Mouse (Mus musculus) midbrain, embryonic 16.5 days (tissue): ENCODE measurements around the gene Cep128. TPM values are rescaled to one million over a fixed set of nuclear protein-coding genes. Genes with fewer than 3 reads are reported as not detected.

Source experiments
- ATAC-seq: fragments of 200-750 bp; cut with Nextera tagmentation; 2 replicates; pipeline ENCODE4 v1.8.0; 2017; ENCODE audit warnings: moderate TSS enrichment
- H3K27ac ChIP-seq: fragments of 300-500 bp; sonication (generic); 2 replicates; pipeline ENCODE4 v1.5.1; 2014; ENCODE audit warnings: mild to moderate bottlenecking, low read length, mixed read lengths
- H3K27me3 ChIP-seq: fragments of 300-500 bp; sonication (generic); 2 replicates; pipeline ENCODE4 v1.6.1; 2014; ENCODE audit warnings: low read depth, low read length, mixed read lengths; ENCODE audit not compliant: control insufficient read depth, insufficient read depth
- H3K36me3 ChIP-seq: fragments of 300-500 bp; sonication (generic); 2 replicates; pipeline ENCODE4 v1.6.1; 2014; ENCODE audit warnings: mild to moderate bottlenecking, low read length, moderate library complexity, mixed read lengths; ENCODE audit not compliant: control insufficient read depth, insufficient read depth
- H3K4me1 ChIP-seq: fragments of 300-500 bp; sonication (generic); 2 replicates; pipeline ENCODE4 v1.6.1; 2014; ENCODE audit warnings: mild to moderate bottlenecking, low read length, mixed read lengths; ENCODE audit not compliant: control insufficient read depth, insufficient read depth
- H3K4me2 ChIP-seq: fragments of 300-500 bp; sonication (generic); 2 replicates; pipeline ENCODE4 v1.6.1; 2014; ENCODE audit warnings: mild to moderate bottlenecking, low read length, mixed read lengths
- H3K4me3 ChIP-seq: fragments of 300-500 bp; sonication (generic); 2 replicates; pipeline ENCODE4 v1.5.1; 2014; ENCODE audit warnings: low read depth, mild to moderate bottlenecking, low read length, moderate library complexity, mixed read lengths
- H3K9ac ChIP-seq: fragments of 300-500 bp; sonication (generic); 2 replicates; pipeline ENCODE4 v1.6.1; 2014; ENCODE audit warnings: low read depth, low read length, mixed read lengths
- H3K9me3 ChIP-seq: fragments of 300-500 bp; sonication (generic); replicated peaks from 2 replicates; pipeline ENCODE4 v1.6.1; 2014; ENCODE audit warnings: mild to moderate bottlenecking, low read length, mixed read lengths; ENCODE audit not compliant: control insufficient read depth, poor library complexity, severe bottlenecking
- WGBS: fragments of 180-500 bp; shearing (Covaris S2); extraction: QIAGEN DNeasy Blood & Tissue Kit; methylation state at CpG from one replicate; pipeline ENCODE4 v1.1.7; 2014; 5-methylcytosine and 5-hydroxymethylcytosine counted together
- polyA plus RNA-seq: library from polyadenylated mRNA; unstranded; fragments of >200 nt; fragmentation: Nextera tagmentation; extraction: Ambion mirVana; gene quantifications from 2 replicates; pipeline ENCODE4 v1.2.1, GENCODE M21; 2015

Cep128 gene
- polyA plus RNA-seq, 1 experiment from 2014 or later, result 3.6 TPM

- Histone ChIP-seq H3K9ac (no peak overlapping the region), H3K4me3 (no peak overlapping the region), H3K27me3 (no peaks in the 10 kb centered on the region), H3K27ac (no peak overlapping the region; the same call in 1 of the 2 replicates), H3K36me3 (no peaks in the 10 kb centered on the region), H3K9me3 (no peaks in the 10 kb centered on the region), H3K4me2 (no peak overlapping the region), H3K4me1 (no peaks in the 10 kb centered on the region)
- no peak for ATAC-seq
- WGBS, result 52% methylated on average over 2 of the region's 2 CpGs
Observed at GRCm38 (mm10) chr12:91067083-91067441, 317.1 kb downstream of the Cep128 start.

- WGBS, result 27% methylated on average over 5 of the region's 5 CpGs
- H3K27ac ChIP-seq, result no peak overlapping the region; the same call in 1 of the 2 replicates
- peak; percentile 86 for ATAC-seq
Observed at GRCm38 (mm10) chr12:91066286-91067082, 317.7 kb downstream of the Cep128 start.

GRCm38 (mm10) chr12:91065423-91065822 is 318.8 kb downstream of the Cep128 start:
- 68% methylated on average over 3 of the region's 3 CpGs for WGBS
- no peak for ATAC-seq
- Histone ChIP-seq H3K4me1 (no peaks in the 10 kb centered on the region), H3K27me3 (no peaks in the 10 kb centered on the region), H3K9me3 (no peaks in the 10 kb centered on the region), H3K4me3 (no peak overlapping the region), H3K4me2 (no peak overlapping the region), H3K9ac (no peak overlapping the region), H3K36me3 (no peaks in the 10 kb centered on the region), H3K27ac (no peak overlapping the region)

More at GRCm38 (mm10) chr12:91066286-91067082, 317.7 kb downstream of the Cep128 start:
- Histone ChIP-seq H3K4me2 (no peak overlapping the region), H3K9me3 (no peaks in the 10 kb centered on the region), H3K9ac (no peak overlapping the region), H3K4me1 (no peaks in the 10 kb centered on the region), H3K36me3 (no peaks in the 10 kb centered on the region), H3K4me3 (no peak overlapping the region), H3K27me3 (no peaks in the 10 kb centered on the region)

GRCm38 (mm10) chr12:91064368-91064999 is 319.7 kb downstream of the Cep128 start:
- Histone ChIP-seq H3K36me3 (no peaks in the 10 kb centered on the region), H3K9ac (no peak overlapping the region), H3K4me2 (no peak overlapping the region), H3K27ac (no peak overlapping the region), H3K4me3 (no peak overlapping the region), H3K27me3 (no peaks in the 10 kb centered on the region), H3K4me1 (no peaks in the 10 kb centered on the region), H3K9me3 (no peaks in the 10 kb centered on the region)
- no peak for ATAC-seq

GRCm38 (mm10) chr12:91063337-91064015 is 320.7 kb downstream of the Cep128 start:
- Histone ChIP-seq H3K4me3 (no peak overlapping the region), H3K9me3 (no peaks in the 10 kb centered on the region), H3K27ac (no peak overlapping the region), H3K27me3 (no peaks in the 10 kb centered on the region), H3K9ac (no peak overlapping the region), H3K4me2 (no peak overlapping the region), H3K36me3 (no peaks in the 10 kb centered on the region), H3K4me1 (no peaks in the 10 kb centered on the region)
- WGBS, result 76% methylated on average over 4 of the region's 4 CpGs
- no peak for ATAC-seq

DNA sequence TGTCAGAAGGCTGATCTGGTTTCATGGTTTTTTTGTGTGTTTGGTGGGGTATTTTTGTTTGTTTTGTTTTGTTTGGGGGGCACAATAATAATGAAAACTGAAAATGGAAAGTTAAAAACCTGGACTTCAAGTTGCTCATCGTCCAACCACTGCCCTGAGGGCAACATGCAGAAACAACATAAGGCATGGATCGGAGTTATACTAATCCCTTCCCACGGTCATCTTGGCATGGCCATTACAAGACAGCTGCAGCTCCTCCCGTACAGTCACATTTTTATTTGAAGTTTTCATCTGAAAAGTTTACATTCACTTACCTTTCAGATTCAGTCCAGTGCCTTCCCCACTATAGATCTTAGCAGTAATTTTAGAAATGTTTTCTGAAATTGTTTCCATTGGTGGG is 321.5 kb downstream of the Cep128 start:
- Histone ChIP-seq H3K27ac (no peak overlapping the region), H3K4me1 (no peaks in the 10 kb centered on the region), H3K4me3 (no peak overlapping the region), H3K9me3 (no peaks in the 10 kb centered on the region), H3K27me3 (no peaks in the 10 kb centered on the region), H3K36me3 (no peaks in the 10 kb centered on the region), H3K4me2 (no peak overlapping the region), H3K9ac (no peak overlapping the region)
- 59% methylated on average over 4 of the region's 4 CpGs for WGBS
- ATAC-seq, result no peak

DNA sequence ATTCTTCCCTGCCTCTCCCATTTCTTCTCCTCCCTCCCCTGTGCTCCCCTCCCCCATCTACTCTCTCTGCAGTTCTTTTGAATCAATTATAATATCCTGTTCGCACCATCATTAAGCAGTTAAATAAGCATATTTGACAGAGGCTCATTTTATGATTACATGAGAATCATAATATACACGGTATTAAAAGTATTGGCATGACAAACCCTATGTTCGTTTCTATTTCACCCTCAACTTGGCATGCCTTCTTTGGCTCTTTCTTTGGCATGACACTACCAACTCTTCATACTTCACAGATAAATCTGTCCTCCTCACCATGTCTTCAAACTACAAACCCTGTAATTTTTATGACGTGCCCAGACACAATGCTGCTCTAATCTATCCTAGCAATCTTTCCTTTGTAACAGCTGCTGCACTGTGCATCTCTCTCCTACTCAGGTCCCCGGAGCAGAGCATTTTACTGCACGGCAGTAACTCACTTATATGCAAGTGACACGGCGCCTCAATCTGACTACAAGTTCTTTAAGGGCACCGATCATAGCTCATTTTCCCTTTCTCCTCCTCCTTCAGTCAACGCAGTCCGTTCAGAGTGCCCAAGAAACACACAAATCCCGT is 324.4 kb downstream of the Cep128 start:
- Histone ChIP-seq H3K4me2 (no peak overlapping the region), H3K27me3 (no peaks in the 10 kb centered on the region), H3K9ac (no peak overlapping the region), H3K9me3 (no peaks in the 10 kb centered on the region), H3K36me3 (no peaks in the 10 kb centered on the region), H3K4me1 (no peaks in the 10 kb centered on the region), H3K4me3 (no peak overlapping the region), H3K27ac (no peak overlapping the region)
- WGBS, result 80% methylated on average over 12 of the region's 12 CpGs
- no peak for ATAC-seq

DNA sequence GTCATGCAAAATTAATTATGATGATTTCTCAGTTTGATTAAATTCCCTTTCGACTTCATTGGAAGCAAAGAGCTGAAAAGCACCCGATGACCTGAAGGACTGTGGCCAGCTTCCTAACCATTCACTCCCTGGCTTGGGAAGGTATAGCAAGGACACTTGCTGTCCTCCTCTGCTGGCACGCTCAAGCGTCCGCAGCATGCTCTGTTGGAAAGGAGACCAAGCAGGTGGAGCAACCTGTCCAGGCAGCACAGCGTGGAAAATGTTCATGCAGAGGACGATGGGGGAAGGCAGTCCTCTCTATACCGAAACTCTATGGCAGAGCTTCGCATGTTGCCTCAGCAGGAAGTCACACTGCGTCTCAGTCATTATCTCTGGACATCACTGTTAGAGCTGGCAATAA is 327.3 kb downstream of the Cep128 start:
- ATAC-seq, result no peak
- Histone ChIP-seq H3K9me3 (no peaks in the 10 kb centered on the region), H3K9ac (no peak overlapping the region), H3K4me1 (no peaks in the 10 kb centered on the region), H3K4me3 (no peak overlapping the region), H3K27ac (no peak overlapping the region), H3K4me2 (no peak overlapping the region), H3K36me3 (no peaks in the 10 kb centered on the region), H3K27me3 (no peaks in the 10 kb centered on the region)
- WGBS, result 86% methylated on average over 10 of the region's 10 CpGs
